Mouse (Mus musculus): Measurements from ENCODE around the gene Nt5c3b. TPM values are rescaled to one million over a fixed set of nuclear protein-coding genes. Genes with fewer than 3 reads are reported as not detected.

Nt5c3b gene
- polyA plus RNA-seq (2016; fragmentation: Nextera tagmentation; extraction: Ambion mirVana), result 115 and 120 TPM in 2 replicates

GRCm38 (mm10) chr11:100441797-100442196 lies at the start of gene Nt5c3b, which contains the start of gene Klhl10:
Gene Nt5c3b, minus strand, starts transcription at chr11:100441808.
Gene Klhl10, plus strand, starts transcription at chr11:100441917.
- 0 out of 2 replicates have a peak, but pooled peaks cover 3% of the 10 kb centered on the region for H3K27me3 ChIP-seq (ENCODE audit: low read depth, poor library complexity, severe bottlenecking)
- peaks cover 29% of the 10 kb centered on the region for H3K36me3 ChIP-seq
- WGBS, result 85% methylated on average over 8 of the region's 8 CpGs
- DNase-seq (ENCODE audit: low spot score), result no peak
- peak within 1 kb of the TSS; percentile 95 for H3K27ac ChIP-seq (replicated peaks)
- peaks cover 34% of the 10 kb centered on the region for H3K4me1 ChIP-seq
- no peaks in the 10 kb centered on the region for H3K9me3 ChIP-seq (replicated peaks)
- H3K4me3 ChIP-seq, result peak within 1 kb of the TSS; percentile 87

GRCm38 (mm10) chr11:100490951-100491350 lies 49.3 kb upstream of the Nt5c3b start:
- no peak for DNase-seq (ENCODE audit: low spot score)
- Histone ChIP-seq H3K27me3 (ENCODE audit: low read depth, poor library complexity, severe bottlenecking) (no peaks in the 10 kb centered on the region), H3K4me1 (no peaks in the 10 kb centered on the region), H3K27ac (replicated peaks) (no peak overlapping the region), H3K9me3 (replicated peaks) (no peaks in the 10 kb centered on the region), H3K36me3 (peaks cover 99% of the 10 kb centered on the region), H3K4me3 (no peak overlapping the region)
- WGBS, result 93% methylated on average over 6 of the region's 6 CpGs

- Histone ChIP-seq H3K36me3 (peaks cover 100% of the 10 kb centered on the region), H3K4me3 (no peak overlapping the region), H3K27me3 (ENCODE audit: low read depth, poor library complexity, severe bottlenecking) (no peaks in the 10 kb centered on the region), H3K27ac (replicated peaks) (no peak overlapping the region), H3K9me3 (replicated peaks) (no peaks in the 10 kb centered on the region), H3K4me1 (no peaks in the 10 kb centered on the region)
- WGBS, result 90% methylated on average over 8 of the region's 8 CpGs
- DNase-seq (ENCODE audit: low spot score), result peak; percentile 25
These were observed 44.4 kb upstream of the Nt5c3b start for GRCm38 (mm10) chr11:100485801-100486538.

- no peaks in the 10 kb centered on the region for H3K4me1 ChIP-seq
- no peaks in the 10 kb centered on the region for H3K9me3 ChIP-seq (replicated peaks)
- H3K36me3 ChIP-seq, result peaks cover 100% of the 10 kb centered on the region
- H3K27ac ChIP-seq (replicated peaks), result no peak overlapping the region
- no peak overlapping the region for H3K4me3 ChIP-seq
- WGBS, result 95% methylated on average over 3 of the region's 3 CpGs
- no peaks in the 10 kb centered on the region for H3K27me3 ChIP-seq (ENCODE audit: low read depth, poor library complexity, severe bottlenecking)
- no peak for DNase-seq (ENCODE audit: low spot score)
These were observed 42.9 kb upstream of the Nt5c3b start for GRCm38 (mm10) chr11:100484461-100484860.

- no peak overlapping the region for H3K4me3 ChIP-seq
- no peaks in the 10 kb centered on the region for H3K9me3 ChIP-seq (replicated peaks)
- 88% methylated on average over 7 of the region's 7 CpGs for WGBS
- H3K27ac ChIP-seq (replicated peaks), result no peak overlapping the region
- no peaks in the 10 kb centered on the region for H3K27me3 ChIP-seq (ENCODE audit: low read depth, poor library complexity, severe bottlenecking)
- H3K36me3 ChIP-seq, result peaks cover 86% of the 10 kb centered on the region
- no peak for DNase-seq (ENCODE audit: low spot score)
- H3K4me1 ChIP-seq, result no peaks in the 10 kb centered on the region
These were observed 37.5 kb upstream of the Nt5c3b start for GRCm38 (mm10) chr11:100479152-100479551.

GRCm38 (mm10) chr11:100476281-100476680 lies 34.7 kb upstream of the Nt5c3b start:
- 96% methylated on average over 5 of the region's 5 CpGs for WGBS
- Histone ChIP-seq H3K4me1 (peaks cover 6% of the 10 kb centered on the region), H3K27me3 (ENCODE audit: low read depth, poor library complexity, severe bottlenecking) (no peaks in the 10 kb centered on the region), H3K9me3 (replicated peaks) (no peaks in the 10 kb centered on the region), H3K27ac (replicated peaks) (no peak overlapping the region), H3K36me3 (peaks cover 57% of the 10 kb centered on the region), H3K4me3 (no peak overlapping the region)
- no peak for DNase-seq (ENCODE audit: low spot score)

- Histone ChIP-seq H3K36me3 (peaks cover 44% of the 10 kb centered on the region), H3K4me1 (peaks cover 23% of the 10 kb centered on the region), H3K27ac (replicated peaks) (0 out of 2 replicates have a peak overlapping the region, but pooled peaks have one; percentile 33), H3K27me3 (ENCODE audit: low read depth, poor library complexity, severe bottlenecking) (no peaks in the 10 kb centered on the region), H3K4me3 (peak overlapping the region; percentile 98), H3K9me3 (replicated peaks) (no peaks in the 10 kb centered on the region)
- DNase-seq (ENCODE audit: low spot score), result no peak
- WGBS, result 34% methylated on average over 5 of the region's 5 CpGs
These were observed 31.3 kb upstream of the Nt5c3b start for GRCm38 (mm10) chr11:100472935-100473295.

GRCm38 (mm10) chr11:100472197-100472934 lies 30.8 kb upstream of the Nt5c3b start, which contains the start of gene Klhl11:
Gene Klhl11, minus strand, starts transcription at chr11:100472741.
- Histone ChIP-seq H3K4me1 (peaks cover 23% of the 10 kb centered on the region), H3K4me3 (peak within 1 kb of the TSS; percentile 98), H3K27ac (replicated peaks) (peak within 1 kb of the TSS; percentile 91), H3K9me3 (replicated peaks) (no peaks in the 10 kb centered on the region), H3K27me3 (ENCODE audit: low read depth, poor library complexity, severe bottlenecking) (no peaks in the 10 kb centered on the region), H3K36me3 (peaks cover 41% of the 10 kb centered on the region)
- WGBS, result under 1% methylated on average over 83 of the region's 83 CpGs
- DNase-seq (ENCODE audit: low spot score), result peak; percentile 92

- no peak for DNase-seq (ENCODE audit: low spot score)
- H3K9me3 ChIP-seq (replicated peaks), result no peaks in the 10 kb centered on the region
- peak overlapping the region; percentile 98 for H3K4me3 ChIP-seq
- H3K27ac ChIP-seq (replicated peaks), result peak overlapping the region; percentile 91
- H3K4me1 ChIP-seq, result peaks cover 23% of the 10 kb centered on the region
- peaks cover 39% of the 10 kb centered on the region for H3K36me3 ChIP-seq
- no peaks in the 10 kb centered on the region for H3K27me3 ChIP-seq (ENCODE audit: low read depth, poor library complexity, severe bottlenecking)
- 7% methylated on average over 30 of the region's 30 CpGs for WGBS
These were observed 30.0 kb upstream of the Nt5c3b start for GRCm38 (mm10) chr11:100471352-100472196.

- Histone ChIP-seq H3K36me3 (peaks cover 67% of the 10 kb centered on the region), H3K9me3 (replicated peaks) (no peaks in the 10 kb centered on the region), H3K4me1 (peaks cover 12% of the 10 kb centered on the region), H3K27me3 (ENCODE audit: low read depth, poor library complexity, severe bottlenecking) (no peaks in the 10 kb centered on the region), H3K27ac (replicated peaks) (no peak overlapping the region), H3K4me3 (no peak overlapping the region)
- DNase-seq (ENCODE audit: low spot score), result no peak
- 90% methylated on average over 1 of the region's 1 CpGs for WGBS
These were observed 24.2 kb upstream of the Nt5c3b start for GRCm38 (mm10) chr11:100465833-100466232.

- WGBS, result 95% methylated on average over 1 of the region's 1 CpGs
- no peak for DNase-seq (ENCODE audit: low spot score)
- Histone ChIP-seq H3K4me3 (no peak overlapping the region), H3K27ac (replicated peaks) (no peak overlapping the region), H3K27me3 (ENCODE audit: low read depth, poor library complexity, severe bottlenecking) (no peaks in the 10 kb centered on the region), H3K36me3 (peaks cover 72% of the 10 kb centered on the region), H3K4me1 (peaks cover 7% of the 10 kb centered on the region), H3K9me3 (replicated peaks) (no peaks in the 10 kb centered on the region)
These were observed 23.7 kb upstream of the Nt5c3b start for GRCm38 (mm10) chr11:100465229-100465792.

- Histone ChIP-seq H3K27ac (replicated peaks) (no peak overlapping the region), H3K9me3 (replicated peaks) (no peaks in the 10 kb centered on the region), H3K4me1 (no peaks in the 10 kb centered on the region), H3K27me3 (ENCODE audit: low read depth, poor library complexity, severe bottlenecking) (no peaks in the 10 kb centered on the region), H3K4me3 (no peak overlapping the region), H3K36me3 (peaks cover 72% of the 10 kb centered on the region)
- no peak for DNase-seq (ENCODE audit: low spot score)
- WGBS, result 95% methylated on average over 10 of the region's 10 CpGs
These were observed 21.1 kb upstream of the Nt5c3b start for GRCm38 (mm10) chr11:100462699-100463098.

All from midbrain, embryonic 10.5 days (tissue).